Mouse (Mus musculus) MN1 (cell line): Measurements from ENCODE around the gene Slc5a9.
"Not testable (repeated sequence)": the region's sequence is repeated elsewhere in the genome, so short reads cannot be mapped to it uniquely, and the experiment has no call there.

Experiments used
- DNase-seq: peaks from one replicate; pipeline ENCODE4 v3.0.0-alpha.2; 2016; ENCODE audit warnings: low spot score

Slc5a9 gene

DNA sequence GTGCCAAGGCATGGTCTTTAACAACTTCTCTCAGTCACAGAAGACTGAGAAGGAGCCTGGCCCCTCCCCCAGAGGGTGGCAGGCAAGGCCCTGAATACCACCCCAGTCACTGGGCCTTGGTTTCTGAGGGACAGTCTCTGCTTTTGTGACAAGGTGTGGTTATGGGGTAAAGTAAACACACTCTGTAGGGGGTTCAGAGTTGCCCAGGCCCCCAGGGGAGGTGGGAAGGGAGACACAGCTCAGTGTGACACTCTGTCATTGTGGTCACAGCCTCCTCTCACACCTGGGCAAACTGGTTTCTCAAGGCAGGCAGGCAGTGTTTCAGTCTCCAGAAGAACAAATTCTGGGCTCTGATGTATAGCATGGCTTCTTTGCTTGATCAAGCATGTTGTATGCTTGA, at the start of gene Slc5a9:
Gene Slc5a9 (minus strand): TSS at position 144 of the 400 bp plus-strand sequence.
- DNase-seq = no peak

DNA sequence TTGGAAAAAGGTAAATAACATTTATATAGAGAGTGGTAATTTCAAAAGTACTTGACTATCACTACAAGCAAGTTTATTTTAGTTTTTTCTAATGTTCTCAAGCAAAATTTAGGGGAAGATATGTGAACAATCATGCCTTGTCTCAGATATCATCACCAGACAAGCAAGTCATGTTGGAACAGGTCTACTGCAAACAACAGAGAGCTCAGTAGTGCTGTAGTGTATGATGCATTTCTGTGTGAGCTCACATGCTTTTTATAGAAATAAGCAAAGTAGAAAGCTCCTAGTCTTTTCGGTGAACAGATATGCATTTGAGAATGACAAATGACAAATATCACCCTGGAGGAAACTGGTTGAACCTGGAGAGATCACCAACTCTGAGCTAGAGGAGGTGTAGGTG, 16.4 kb upstream of the Slc5a9 start, which contains the start of gene Skint8:
Gene Skint8 (plus strand): TSS at position 301 of the 400 bp plus-strand sequence.
- DNase-seq = no peak

GRCm38 (mm10) chr4:111907926-111908325, 5.2 kb upstream of the Slc5a9 start:
- DNase-seq = peak; percentile 22

DNA sequence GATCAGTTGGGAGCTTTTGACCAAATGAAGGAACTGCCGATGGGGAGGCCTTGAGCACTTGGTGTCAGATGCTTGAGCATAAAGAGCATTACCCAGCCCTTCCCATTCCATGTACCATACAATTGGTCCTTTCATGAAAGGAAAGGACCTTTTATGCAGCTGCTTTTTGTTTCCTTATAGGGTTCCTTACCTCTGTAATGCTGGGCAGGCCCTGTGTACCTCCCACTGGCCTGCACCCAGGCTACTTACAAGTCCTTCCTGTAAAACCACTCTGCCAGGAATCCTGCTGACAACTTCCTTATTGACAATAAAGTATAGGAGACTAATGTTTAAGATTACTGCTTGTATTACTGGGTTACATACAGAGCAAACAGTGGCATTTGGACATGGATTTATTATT, 1.2 kb downstream of the Slc5a9 start:
- no peak for DNase-seq

DNA sequence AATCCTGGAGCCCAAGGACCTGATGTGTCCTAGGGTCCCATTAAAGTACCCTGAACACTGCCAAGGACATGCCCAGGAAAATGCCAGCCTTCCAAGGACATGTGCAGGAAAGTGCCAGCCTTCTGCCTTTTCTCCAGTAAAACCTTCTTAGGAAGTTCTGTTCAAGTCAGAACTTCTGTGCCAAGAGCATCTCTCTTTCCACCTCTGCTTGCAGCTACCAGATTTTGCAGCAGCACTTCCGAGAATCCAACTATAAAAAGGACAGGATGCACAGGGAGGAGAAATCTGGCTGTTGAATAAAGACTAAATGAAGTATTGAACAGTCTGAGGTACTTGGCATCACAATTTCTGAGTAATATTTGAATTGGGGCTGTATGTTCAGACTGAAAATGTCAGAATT, 2.2 kb downstream of the Slc5a9 start:
- DNase-seq = not testable (repeated sequence)

- no peak for DNase-seq
Measured at GRCm38 (mm10) chr4:111898566-111898965, 4.2 kb downstream of the Slc5a9 start.

GRCm38 (mm10) chr4:111897755-111898154, 5.0 kb downstream of the Slc5a9 start:
- no peak for DNase-seq

DNA sequence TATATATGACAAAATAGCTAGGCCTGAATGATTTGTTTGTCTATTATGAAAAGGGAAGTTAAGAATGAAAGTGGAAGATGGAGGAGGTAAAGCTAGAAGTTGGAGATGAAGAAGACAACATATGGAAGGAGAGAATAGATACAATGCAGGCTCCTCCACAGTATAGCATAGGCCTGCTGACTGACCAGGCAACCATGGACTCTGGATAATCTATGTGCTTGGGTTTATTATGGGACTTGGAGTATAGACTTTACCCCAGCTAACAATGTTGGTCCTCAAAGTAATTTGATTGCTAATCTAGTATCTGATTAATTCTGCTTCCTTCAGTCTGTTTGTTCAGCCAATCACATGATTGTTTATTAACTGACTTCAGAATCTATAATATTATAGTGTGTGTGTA, 10.6 kb downstream of the Slc5a9 start:
- DNase-seq = no peak

DNA sequence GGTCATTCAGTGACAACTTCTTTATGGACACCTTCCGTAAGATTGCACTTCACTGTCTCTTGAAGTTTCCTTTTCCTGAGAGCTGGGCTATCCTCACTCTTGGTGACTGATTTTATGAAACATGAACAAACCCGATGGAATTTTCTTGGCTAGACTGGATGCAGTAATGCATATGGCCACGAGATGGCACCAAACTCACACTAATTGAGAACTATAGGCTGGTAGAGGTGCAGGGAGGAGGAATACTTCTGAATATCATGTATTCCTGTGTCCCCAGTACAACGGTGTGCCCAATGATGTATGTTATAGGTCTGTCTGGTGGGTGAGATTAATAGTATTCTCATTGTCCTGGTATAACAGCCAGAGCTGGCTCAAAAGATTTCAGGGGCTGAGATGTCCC, 16.1 kb downstream of the Slc5a9 start:
- peak; percentile 52 for DNase-seq

DNA sequence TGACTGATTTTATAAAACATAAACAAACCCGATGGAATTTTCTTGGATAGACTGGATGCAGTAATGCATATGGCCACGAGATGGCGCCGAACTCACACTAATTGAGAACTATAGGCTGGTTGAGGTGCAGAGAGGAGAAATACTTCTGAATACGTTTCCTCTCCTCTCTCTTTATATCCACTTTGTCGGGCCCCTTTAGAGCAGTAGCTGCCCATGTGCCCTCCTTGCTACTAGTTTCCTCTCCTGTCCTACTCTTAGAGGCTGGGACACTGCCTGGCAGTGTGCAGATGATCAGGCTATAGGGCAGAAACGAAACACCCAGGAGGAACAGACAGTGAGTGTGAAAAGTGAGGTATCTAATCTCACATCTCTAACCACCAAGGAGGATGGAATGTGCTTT, 16.7 kb downstream of the Slc5a9 start:
- peak; percentile 40 for DNase-seq

DNA sequence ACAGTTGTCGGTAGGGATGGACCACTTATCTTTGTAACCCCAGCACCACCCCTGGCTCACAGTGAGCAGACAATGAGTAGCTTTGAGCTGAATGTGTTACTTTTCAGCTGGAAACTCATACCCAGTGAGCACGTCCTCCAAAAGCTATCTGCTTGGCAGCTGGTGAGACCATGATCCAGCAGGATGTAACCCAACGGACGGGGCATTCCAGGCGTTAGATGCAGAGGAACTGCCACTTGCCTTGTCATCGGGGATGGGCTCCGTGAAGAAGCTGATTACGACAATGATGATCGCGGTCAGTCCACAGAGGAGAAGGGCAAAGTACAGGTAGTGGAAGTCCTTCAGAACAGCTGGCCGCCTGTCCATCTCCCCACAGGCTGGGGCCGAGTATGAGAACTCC, 19.2 kb downstream of the Slc5a9 start:
- DNase-seq = no peak

- no peak for DNase-seq
Measured at GRCm38 (mm10) chr4:111880112-111880875, 22.4 kb downstream of the Slc5a9 start.

- DNase-seq = no peak
Measured at GRCm38 (mm10) chr4:111867743-111868401, 34.8 kb downstream of the Slc5a9 start.

GRCm38 (mm10) chr4:111866701-111867100, 36.0 kb downstream of the Slc5a9 start:
- no peak for DNase-seq

DNA sequence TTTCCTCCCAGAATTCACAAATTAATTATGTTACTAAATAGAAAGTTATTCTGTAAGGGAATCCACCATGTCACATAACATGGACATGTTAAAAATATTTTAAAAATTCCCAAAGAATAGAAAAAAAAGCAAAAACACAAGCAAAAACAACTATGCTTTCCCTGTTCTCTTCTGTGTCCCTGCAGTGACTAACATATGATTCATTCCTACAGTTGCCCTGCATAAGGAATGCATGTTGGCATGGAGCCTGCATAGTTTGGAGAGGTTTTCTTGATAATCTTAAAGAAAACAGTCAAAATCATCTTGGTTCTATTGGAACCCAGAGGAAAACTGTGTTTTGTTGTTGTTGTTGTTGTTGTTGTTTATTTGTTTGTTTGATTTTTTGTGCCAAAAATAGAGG, 50.1 kb downstream of the Slc5a9 start:
- no peak for DNase-seq

GRCm38 (mm10) chr4:111838882-111839281, 63.8 kb downstream of the Slc5a9 start:
- DNase-seq = no peak
